Mouse (Mus musculus): ENCODE measurements at regions not wholly inside any gene's neighbourhood (a gene's known extent, or its start where the extent isn't known, plus 50 kb on each side); places are given as distances from the start of the nearest gene placed in this dataset.
"Not testable (repeated sequence)": the region's sequence is repeated elsewhere in the genome, so short reads cannot be mapped to it uniquely, and the experiment has no call there.

GRCm38 (mm10) chr12:65420127-65420526 is 194.8 kb downstream of the Wdr20rt start:
- DNase-seq (ENCODE audit: low spot score), result no peak

- no peak for DNase-seq (ENCODE audit: low spot score)
These were observed 199.2 kb downstream of the Wdr20rt start for GRCm38 (mm10) chr12:65424506-65424905.

GRCm38 (mm10) chr12:65425440-65425839 is 200.1 kb downstream of the Wdr20rt start:
- DNase-seq (ENCODE audit: low spot score), result no peak

GRCm38 (mm10) chr12:65426884-65427283 is 201.6 kb downstream of the Wdr20rt start:
- DNase-seq (ENCODE audit: low spot score), result no peak

GRCm38 (mm10) chr12:65428214-65428981 is 203.1 kb downstream of the Wdr20rt start:
- DNase-seq (ENCODE audit: low spot score), result no peak

- no peak for DNase-seq (ENCODE audit: low spot score)
These were observed 225.5 kb downstream of the Wdr20rt start for GRCm38 (mm10) chr12:65450845-65451244.

- DNase-seq (ENCODE audit: low spot score), result no peak
These were observed 230.4 kb downstream of the Wdr20rt start for GRCm38 (mm10) chr12:65455683-65456082.

- no peak for DNase-seq (ENCODE audit: low spot score)
These were observed 231.6 kb downstream of the Wdr20rt start for GRCm38 (mm10) chr12:65456956-65457355.

- no peak for DNase-seq (ENCODE audit: low spot score)
These were observed 238.9 kb downstream of the Wdr20rt start for GRCm38 (mm10) chr12:65464246-65464645.

- DNase-seq (ENCODE audit: low spot score), result not testable (repeated sequence)
These were observed 253.4 kb downstream of the Wdr20rt start for GRCm38 (mm10) chr12:65478674-65479073.

GRCm38 (mm10) chr12:65480829-65481228 is 255.5 kb downstream of the Wdr20rt start:
- DNase-seq (ENCODE audit: low spot score), result no peak

- no peak for DNase-seq (ENCODE audit: low spot score)
These were observed 265.8 kb downstream of the Wdr20rt start for GRCm38 (mm10) chr12:65491092-65491491.

GRCm38 (mm10) chr12:65494388-65495030 is 269.2 kb downstream of the Wdr20rt start:
- DNase-seq (ENCODE audit: low spot score), result no peak

- DNase-seq (ENCODE audit: low spot score), result no peak
These were observed 271.3 kb downstream of the Wdr20rt start for GRCm38 (mm10) chr12:65496613-65497012.

GRCm38 (mm10) chr12:65497602-65498001 is 272.3 kb downstream of the Wdr20rt start:
- no peak for DNase-seq (ENCODE audit: low spot score)

GRCm38 (mm10) chr12:65501459-65501858 is 276.1 kb downstream of the Wdr20rt start:
- no peak for DNase-seq (ENCODE audit: low spot score)

- DNase-seq (ENCODE audit: low spot score), result no peak
These were observed 276.7 kb downstream of the Wdr20rt start for GRCm38 (mm10) chr12:65502045-65502444.

GRCm38 (mm10) chr12:65513070-65513469 is 287.8 kb downstream of the Wdr20rt start:
- no peak for DNase-seq (ENCODE audit: low spot score)

- DNase-seq (ENCODE audit: low spot score), result no peak
These were observed 308.9 kb downstream of the Wdr20rt start for GRCm38 (mm10) chr12:65534142-65534690.

- no peak for DNase-seq (ENCODE audit: low spot score)
These were observed 323.0 kb downstream of the Wdr20rt start for GRCm38 (mm10) chr12:65548301-65548700.

GRCm38 (mm10) chr12:65552230-65552629 is 326.9 kb downstream of the Wdr20rt start:
- no peak for DNase-seq (ENCODE audit: low spot score)

GRCm38 (mm10) chr12:65559036-65559435 is 333.7 kb downstream of the Wdr20rt start:
- no peak for DNase-seq (ENCODE audit: low spot score)

- no peak for DNase-seq (ENCODE audit: low spot score)
These were observed 334.5 kb downstream of the Wdr20rt start for GRCm38 (mm10) chr12:65559809-65560208.
